Mouse (Mus musculus) ovary, postnatal 10 days (tissue): ENCODE measurements around the gene Olfr792.

ENCODE experiments used
- DNase-seq: peaks from one replicate; pipeline ENCODE4 v3.0.0; 2022; ENCODE audit warnings: low spot score

Olfr792 gene

DNA sequence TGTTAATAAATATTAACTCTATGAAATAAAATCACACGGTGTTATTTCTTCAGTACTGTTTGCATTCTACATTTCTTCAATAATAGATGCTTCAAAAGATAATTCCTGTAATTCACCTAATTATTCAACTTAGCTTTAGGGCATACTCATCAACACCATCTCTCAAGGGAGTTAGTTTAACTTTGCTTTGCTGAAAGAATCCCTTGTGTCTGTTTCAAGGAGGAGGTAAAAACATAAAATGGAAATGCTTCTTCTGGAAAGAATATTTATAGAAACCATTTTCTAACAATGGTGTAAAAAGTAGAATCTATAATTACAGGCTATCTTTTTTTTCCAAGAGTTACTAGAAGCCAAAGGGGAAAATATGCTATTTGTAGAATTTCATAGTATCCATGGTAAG is at the start of gene Olfr792:
Olfr792 (plus strand) TSS at position 301 of the 400 bp plus-strand sequence.
- DNase-seq: no peak

DNA sequence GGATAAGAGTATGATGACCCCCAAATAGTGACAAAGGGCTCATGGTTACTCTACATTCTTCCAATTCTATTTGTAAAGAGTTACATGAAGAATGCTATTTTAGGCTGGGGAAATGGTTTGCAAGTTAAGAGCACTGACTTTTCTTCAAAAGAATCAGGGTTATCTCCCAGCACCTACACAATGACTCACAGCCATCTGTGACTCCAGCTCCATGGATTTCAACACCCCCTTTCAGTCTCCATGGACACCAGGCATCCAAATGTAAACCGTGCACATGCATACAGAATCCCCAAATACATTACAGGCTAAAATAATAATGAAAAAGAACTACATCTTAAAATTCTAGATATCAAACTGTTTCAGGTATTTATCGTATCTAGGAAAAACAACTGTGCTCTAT is 48.9 kb upstream of the Olfr792 start:
- no peak for DNase-seq

DNA sequence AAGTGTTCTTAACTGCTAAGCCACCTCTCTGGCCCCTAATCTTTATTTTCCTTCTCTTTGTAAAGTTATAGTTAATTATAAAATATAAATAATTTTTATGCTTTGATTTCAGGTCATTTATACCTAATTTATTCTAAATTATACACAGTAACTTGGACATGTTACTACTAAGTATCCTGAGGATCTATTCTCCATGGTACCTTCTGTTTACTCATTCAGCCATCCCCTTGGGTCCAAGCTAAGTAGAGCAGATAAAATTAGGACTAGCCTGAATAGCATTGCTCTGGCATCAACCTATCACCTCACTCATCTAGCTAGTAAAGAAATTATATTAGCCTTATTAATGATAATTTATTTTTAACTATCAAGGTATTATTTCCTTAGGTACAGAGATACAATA is 40.8 kb upstream of the Olfr792 start, which contains the start of gene Olfr790:
Olfr790 (plus strand) TSS at position 301 of the 400 bp plus-strand sequence.
- DNase-seq: no peak

DNA sequence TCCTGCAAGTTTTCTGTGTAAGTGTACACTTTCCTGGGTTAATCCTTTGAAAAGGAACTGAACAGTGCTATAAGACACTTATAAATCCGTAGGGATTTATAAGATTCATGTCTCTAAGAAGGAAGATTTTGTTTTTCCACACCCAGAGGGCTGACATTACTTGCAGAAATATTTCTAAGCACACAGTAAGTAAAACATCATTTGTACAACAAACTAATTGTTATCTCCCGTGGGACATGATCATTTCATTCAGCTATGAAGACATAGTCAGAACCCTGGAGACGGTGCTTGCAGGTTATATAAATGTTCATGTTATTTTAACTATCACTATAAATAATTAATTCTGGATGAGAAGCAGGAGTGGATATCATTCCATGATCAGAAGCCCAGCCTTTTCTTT is 17.5 kb upstream of the Olfr792 start, which contains the start of gene Olfr791:
Olfr791 (plus strand) TSS at position 301 of the 400 bp plus-strand sequence.
- no peak for DNase-seq

DNA sequence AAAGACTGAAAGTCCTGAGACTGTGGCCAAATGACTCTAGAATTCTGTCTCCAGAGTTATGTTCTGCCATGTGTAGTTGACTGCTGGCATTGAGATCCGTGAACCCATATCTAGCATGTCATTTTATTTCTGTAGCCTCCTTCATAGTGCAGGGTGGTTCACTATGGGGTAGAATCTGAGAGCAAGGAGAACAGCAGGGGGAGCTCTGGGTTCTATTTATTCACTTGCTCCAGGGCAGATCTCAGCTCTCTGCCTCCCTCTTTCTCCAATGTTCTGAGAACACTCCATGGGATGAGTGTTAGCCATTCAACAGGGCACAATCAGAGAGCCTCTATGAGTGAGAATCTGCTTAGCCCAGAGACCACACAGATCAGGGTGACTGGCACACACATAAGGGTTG is 10.4 kb downstream of the Olfr792 start:
- no peak for DNase-seq

DNA sequence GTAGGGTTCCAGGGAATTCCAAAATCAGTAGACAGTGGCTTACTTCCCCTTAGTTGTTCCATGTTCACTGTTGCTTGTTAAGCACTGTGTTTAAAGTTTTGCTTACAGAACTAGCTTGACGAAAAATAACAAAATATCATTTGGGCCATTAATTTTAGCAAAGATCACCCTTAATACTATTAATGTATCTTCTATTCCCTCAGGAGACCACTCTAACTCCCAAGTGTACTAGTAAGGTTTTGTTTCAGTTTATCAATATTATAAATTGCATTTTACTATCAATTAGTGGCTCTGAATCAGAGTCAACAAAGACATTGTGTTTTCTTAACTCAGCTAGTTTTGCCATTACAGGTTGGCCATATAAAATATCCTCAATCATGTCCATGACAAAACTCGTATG is 28.4 kb downstream of the Olfr792 start, which contains the start of gene Olfr794:
Olfr794 (plus strand) TSS at position 301 of the 400 bp plus-strand sequence.
- no peak for DNase-seq

DNA sequence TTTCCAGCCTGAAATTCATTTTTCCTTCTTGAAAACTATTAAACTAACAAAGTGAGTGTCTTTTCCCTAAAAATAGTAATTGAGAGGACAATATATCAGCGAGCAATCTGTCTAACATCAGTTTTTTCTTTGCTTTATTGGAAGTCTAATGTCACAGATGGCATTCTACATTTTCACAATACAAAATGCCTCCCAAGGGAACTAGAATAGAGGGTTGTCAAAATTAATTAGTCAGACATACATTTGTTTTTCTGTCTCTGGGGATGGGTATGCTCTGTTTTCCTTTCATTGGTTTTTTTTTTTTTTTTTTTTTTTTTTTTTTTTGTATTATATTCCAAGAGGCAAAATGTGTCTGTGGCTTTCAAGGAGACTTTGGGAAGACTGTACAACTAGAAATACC is 38.1 kb downstream of the Olfr792 start:
- DNase-seq: no peak
